Mouse (Mus musculus): Measurements from ENCODE around the gene Jph4.

Gene Jph4

GRCm38 (mm10) chr14:55096573-55097087 is 20.1 kb downstream of the Jph4 start:
- intact Hi-C loops (cut with DNase I) = loop anchor here (10.0 kb wide), 1 partner anchor 202 kb away; the partner anchor contains the start of gene Pabpn1

- intact Hi-C loops (cut with DNase I) = loop anchor here (10.0 kb wide), 1 partner anchor 201 kb away; the partner anchor contains the start of gene Pabpn1
Observed at GRCm38 (mm10) chr14:55095671-55096070, 21.1 kb downstream of the Jph4 start.

- intact Hi-C loops (cut with DNase I) = loop anchor here (10.0 kb wide), 1 partner anchor 200 kb away; the partner anchor contains the start of gene Pabpn1
Observed at GRCm38 (mm10) chr14:55095263-55095662, 21.5 kb downstream of the Jph4 start.

GRCm38 (mm10) chr14:55094704-55095231 is 22.0 kb downstream of the Jph4 start, which contains the start of gene Thtpa:
Thtpa (plus strand) TSS chr14:55094784.
- intact Hi-C loops (cut with DNase I) = loop anchor here (10.0 kb wide), 1 partner anchor 200 kb away; the partner anchor contains the start of gene Pabpn1

GRCm38 (mm10) chr14:55093927-55094326 is 22.8 kb downstream of the Jph4 start:
- intact Hi-C loops (cut with DNase I) = loop anchor here (10.0 kb wide), 1 partner anchor 199 kb away; the partner anchor contains the start of gene Pabpn1

GRCm38 (mm10) chr14:55092011-55092577 is 24.6 kb downstream of the Jph4 start, which contains the start of gene Zfhx2:
Zfhx2 (minus strand) TSS chr14:55092324.
- intact Hi-C loops (cut with DNase I) = loop anchor here (10.0 kb wide), 1 partner anchor 197 kb away; the partner anchor contains the start of gene Pabpn1

- intact Hi-C loops (cut with DNase I) = loop anchor here (10.0 kb wide), 1 partner anchor 197 kb away; the partner anchor contains the start of gene Pabpn1
Observed at GRCm38 (mm10) chr14:55091209-55091865, 25.4 kb downstream of the Jph4 start.

- intact Hi-C loops (cut with DNase I) = no loop called here
Observed at GRCm38 (mm10) chr14:55089199-55089947, 27.4 kb downstream of the Jph4 start.

- intact Hi-C loops (cut with DNase I) = no loop called here
Observed at GRCm38 (mm10) chr14:55086009-55086514, 30.7 kb downstream of the Jph4 start.

GRCm38 (mm10) chr14:55085324-55086008 is 31.3 kb downstream of the Jph4 start:
- intact Hi-C loops (cut with DNase I) = no loop called here

- intact Hi-C loops (cut with DNase I) = no loop called here
Observed at GRCm38 (mm10) chr14:55083481-55083880, 33.3 kb downstream of the Jph4 start.

GRCm38 (mm10) chr14:55081105-55081504 is 35.6 kb downstream of the Jph4 start:
- intact Hi-C loops (cut with DNase I) = no loop called here

- intact Hi-C loops (cut with DNase I) = loop anchor here (1.0 kb wide), 1 partner anchor 55 kb away; no protein-coding TSS in a partner anchor
Observed at GRCm38 (mm10) chr14:55079214-55079970, 37.3 kb downstream of the Jph4 start.

- intact Hi-C loops (cut with DNase I) = no loop called here
Observed at GRCm38 (mm10) chr14:55078366-55078989, 38.3 kb downstream of the Jph4 start.

- intact Hi-C loops (cut with DNase I) = no loop called here
Observed at GRCm38 (mm10) chr14:55077481-55078365, 39.0 kb downstream of the Jph4 start.

- intact Hi-C loops (cut with DNase I) = no loop called here
Observed at GRCm38 (mm10) chr14:55076956-55077355, 39.8 kb downstream of the Jph4 start.

- intact Hi-C loops (cut with DNase I) = no loop called here
Observed at GRCm38 (mm10) chr14:55076224-55076623, 40.5 kb downstream of the Jph4 start.

GRCm38 (mm10) chr14:55074416-55074815 is 42.3 kb downstream of the Jph4 start:
- intact Hi-C loops (cut with DNase I) = no loop called here

All from adrenal gland (tissue).